Mouse (Mus musculus): Measurements from ENCODE around the gene Adprhl2.

Adprhl2 gene

GRCm38 (mm10) chr4:126269292-126269691 is 52.2 kb downstream of the Adprhl2 start:
- DNase-seq (ENCODE audit: low read depth, low spot score), result no peak

All from A20 (cell line).